Mouse (Mus musculus): ENCODE results near the gene Sult1c1.
"Not testable (repeated sequence)": the region's sequence is repeated elsewhere in the genome, so short reads cannot be mapped to it uniquely, and the experiment has no call there.

The Sult1c1 gene

DNA sequence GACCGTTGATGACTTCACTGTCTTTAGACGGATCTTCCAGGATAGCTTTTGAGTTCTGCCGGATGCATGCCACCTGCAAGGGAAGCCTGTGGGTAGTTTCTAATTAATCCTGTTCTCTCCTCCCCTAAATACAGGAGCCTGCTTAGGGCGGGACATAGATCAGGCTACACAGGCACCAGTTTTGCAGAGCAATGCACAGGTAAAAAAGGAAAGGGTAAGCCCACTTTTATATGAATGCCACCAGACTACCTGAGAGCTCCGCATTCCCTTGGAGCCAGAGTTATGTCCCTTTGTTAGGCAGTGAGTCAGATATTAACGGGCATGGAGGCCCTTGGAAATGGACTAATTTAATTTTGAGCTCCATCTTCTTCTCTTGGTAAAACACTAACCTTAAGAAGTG, at the start of gene Sult1c1:
Gene Sult1c1, minus strand, starts transcription at position 101 of the 400 bp plus-strand sequence.
- DNase-seq (ENCODE audit: low read depth, low spot score), result no peak

GRCm38 (mm10) chr17:54014204-54014603, 23.7 kb upstream of the Sult1c1 start:
- no peak for DNase-seq (ENCODE audit: low read depth, low spot score)

DNA sequence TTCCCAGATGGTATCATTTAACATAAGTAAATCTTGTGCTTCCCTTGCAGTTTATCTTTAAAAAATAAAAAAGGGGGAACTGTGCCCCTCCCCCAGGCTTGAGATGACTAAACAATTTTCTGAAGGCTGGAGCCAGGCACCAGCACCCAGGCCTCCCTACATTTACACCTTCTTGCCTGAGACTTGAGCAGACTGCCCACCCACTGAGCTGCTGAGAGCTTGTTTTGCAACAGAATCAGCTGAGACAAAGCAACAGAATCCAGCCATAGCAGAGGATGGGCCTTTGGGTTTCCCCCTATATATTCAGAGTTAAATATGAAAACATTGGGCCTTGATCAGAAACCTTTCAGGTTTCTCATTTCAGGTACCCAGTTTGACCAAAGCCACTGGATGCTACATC, 20.7 kb upstream of the Sult1c1 start:
- no peak for DNase-seq (ENCODE audit: low read depth, low spot score)

- DNase-seq (ENCODE audit: low read depth, low spot score), result not testable (repeated sequence)
Observed at GRCm38 (mm10) chr17:54010536-54010935, 20.1 kb upstream of the Sult1c1 start.

GRCm38 (mm10) chr17:54003522-54003921, 13.0 kb upstream of the Sult1c1 start:
- DNase-seq (ENCODE audit: low read depth, low spot score), result no peak

GRCm38 (mm10) chr17:53973606-53974005, 16.9 kb downstream of the Sult1c1 start:
- no peak for DNase-seq (ENCODE audit: low read depth, low spot score)

GRCm38 (mm10) chr17:53941569-53942162, 48.8 kb downstream of the Sult1c1 start:
- no peak for DNase-seq (ENCODE audit: low read depth, low spot score)

DNA sequence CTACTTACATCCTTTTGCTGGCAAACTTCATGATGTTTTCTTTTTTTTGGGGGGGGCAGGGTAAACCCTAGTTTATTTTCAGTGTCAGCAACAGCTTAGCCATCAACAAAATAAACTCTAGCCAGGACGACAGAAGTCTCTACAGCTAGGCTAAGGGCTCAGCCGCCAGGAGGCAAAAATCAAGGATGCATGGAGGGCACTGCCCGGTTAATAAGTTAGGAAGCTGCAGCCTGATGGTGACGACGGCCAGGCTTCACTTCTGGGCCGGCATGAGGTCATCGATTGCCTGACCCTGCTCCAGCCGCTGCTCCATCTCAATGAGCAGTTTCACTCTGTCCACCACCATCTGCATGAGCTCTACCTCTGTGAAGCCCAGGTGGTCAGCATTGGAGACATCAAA, 49.7 kb downstream of the Sult1c1 start:
- no peak for DNase-seq (ENCODE audit: low read depth, low spot score)
